In the genomic region with DNA sequence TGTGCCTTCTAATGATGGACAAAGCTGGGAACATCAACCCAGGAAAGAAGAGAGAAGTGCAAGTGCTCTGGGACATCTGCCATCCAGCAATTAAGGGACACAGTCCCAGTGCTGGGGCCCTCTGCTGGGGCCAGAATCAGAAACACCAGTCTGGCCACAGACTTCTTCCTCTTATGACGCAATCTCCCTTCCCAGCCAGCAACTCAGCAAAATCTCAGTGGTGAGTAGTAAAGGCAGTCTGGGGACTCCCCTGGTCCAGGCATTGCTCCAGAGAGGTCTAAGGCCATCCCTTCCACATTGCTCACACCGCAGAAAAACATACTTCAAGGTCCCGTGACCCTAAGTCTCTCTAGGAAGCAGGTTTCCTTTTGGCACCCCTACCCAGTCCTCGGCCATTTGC, we compare ENCODE assay signal across 8 mouse cellular contexts. TPM values are rescaled to one million over a fixed set of nuclear protein-coding genes. Genes with fewer than 3 reads are reported as not detected.
DNase-seq lines count a peak whose midpoint lies in the region; ATAC-seq lines count a peak whose summit lies in the region.

No protein-coding gene starts in this region.

- no peak overlapping the region for H3K27ac ChIP-seq in forebrain, embryonic 16.5 days (ENCODE audit: low read length)
- no peak overlapping the region for H3K27ac ChIP-seq in hindbrain, embryonic 16.5 days (ENCODE audit: low read depth, low read length)
- 0 out of 2 replicates have a peak overlapping the region, but pooled peaks have one; percentile 33 for H3K27ac ChIP-seq in liver, embryonic 12.5 days

- no peaks in the 10 kb centered on the region for H3K27me3 ChIP-seq in forebrain, embryonic 16.5 days (replicated peaks; ENCODE audit: control insufficient read depth, insufficient read depth, low read length)
- no peaks in the 10 kb centered on the region for H3K27me3 ChIP-seq in hindbrain, embryonic 16.5 days (replicated peaks; ENCODE audit: control insufficient read depth, insufficient read depth, low read length)
- H3K27me3 ChIP-seq in liver, embryonic 12.5 days (replicated peaks), result no peaks in the 10 kb centered on the region

- H3K9ac ChIP-seq in forebrain, embryonic 16.5 days (replicated peaks; ENCODE audit: low read depth, low read length), result no peak overlapping the region
- H3K9ac ChIP-seq in hindbrain, embryonic 16.5 days (ENCODE audit: low read depth, low read length), result no peak overlapping the region
- peak overlapping the region; percentile 66 for H3K9ac ChIP-seq in liver, embryonic 12.5 days

- ATAC-seq in CD4-positive, CD25-positive, alpha-beta regulatory T cell, adult 4 months, result no peak
- ATAC-seq in forebrain, embryonic 16.5 days, result no peak
- no peak for ATAC-seq in hindbrain, embryonic 16.5 days
- ATAC-seq in liver, embryonic 12.5 days, result peak; percentile 40
- ATAC-seq in monocyte, adult 5-6 weeks (replicated peaks; ENCODE audit: insufficient number of reproducible peaks, low FRiP score, low TSS enrichment, poor library complexity, severe bottlenecking), result peak; percentile 88

- H3K9me3 ChIP-seq in forebrain, embryonic 16.5 days (ENCODE audit: control insufficient read depth, low read length), result no peaks in the 10 kb centered on the region
- no peaks in the 10 kb centered on the region for H3K9me3 ChIP-seq in hindbrain, embryonic 16.5 days (ENCODE audit: control insufficient read depth, low read length)
- H3K9me3 ChIP-seq in liver, embryonic 12.5 days (replicated peaks), result no peaks in the 10 kb centered on the region

- WGBS in forebrain, embryonic 16.5 days, result 72% methylated on average over 4 of the region's 4 CpGs
- WGBS in hindbrain, embryonic 16.5 days, result 74% methylated on average over 4 of the region's 4 CpGs
- 34% methylated on average over 4 of the region's 4 CpGs for WGBS in liver, embryonic 12.5 days (ENCODE audit: insufficient replicate concordance)

- DNase-seq in CD4-positive, CD25-positive, alpha-beta regulatory T cell, adult 2 months (ENCODE audit: low read depth, low spot score), result peak; percentile 7
- peak; percentile 70 for DNase-seq in Muller cell, postnatal 12 days (ENCODE audit: inconsistent ontology term)
- DNase-seq in embryo, embryonic 11 days, result no peak

- H3K4me1 ChIP-seq in forebrain, embryonic 16.5 days (replicated peaks; ENCODE audit: control insufficient read depth, insufficient read depth, low read length), result peaks cover 10% of the 10 kb centered on the region
- peaks cover 10% of the 10 kb centered on the region for H3K4me1 ChIP-seq in hindbrain, embryonic 16.5 days (ENCODE audit: control insufficient read depth, insufficient read depth, low read depth, low read length)
- H3K4me1 ChIP-seq in liver, embryonic 12.5 days, result peaks cover 29% of the 10 kb centered on the region

- H3K36me3 ChIP-seq in forebrain, embryonic 16.5 days (ENCODE audit: control insufficient read depth, insufficient read depth), result peaks cover 2% of the 10 kb centered on the region; the same call in 1 of the 2 replicates
- H3K36me3 ChIP-seq in hindbrain, embryonic 16.5 days (ENCODE audit: control insufficient read depth, insufficient read depth, low read length), result no peaks in the 10 kb centered on the region
- 0 out of 2 replicates have a peak, but pooled peaks cover 4% of the 10 kb centered on the region for H3K36me3 ChIP-seq in liver, embryonic 12.5 days

- H3K4me3 ChIP-seq in forebrain, embryonic 16.5 days (replicated peaks; ENCODE audit: low read length), result peak overlapping the region; percentile 76
- H3K4me3 ChIP-seq in hindbrain, embryonic 16.5 days (ENCODE audit: low read length), result peak overlapping the region; percentile 68
- H3K4me3 ChIP-seq in liver, embryonic 12.5 days, result peak overlapping the region; percentile 65

- peak overlapping the region; percentile 86 for H3K4me2 ChIP-seq in forebrain, embryonic 16.5 days (ENCODE audit: low read length)
- H3K4me2 ChIP-seq in hindbrain, embryonic 16.5 days (ENCODE audit: low read length), result peak overlapping the region; percentile 74
- peak overlapping the region; percentile 77 for H3K4me2 ChIP-seq in liver, embryonic 12.5 days

RNA-seq across cellular contexts. Expression of a gene that starts 1.0 kb away (rescaled TPM):
- 10 to 100 TPM in 1 of 2 experiments, 1 to 10 TPM in 1; 5.6 to 10.6 TPM for polyA plus RNA-seq in CD4-positive, CD25-positive, alpha-beta regulatory T cell, adult 4 months (2017; shearing (Covaris generic))
- polyA plus RNA-seq in forebrain, embryonic 16.5 days (2015; fragmentation: Nextera tagmentation; extraction: Ambion mirVana), result 29.9 and 31.1 TPM in 2 replicates
- 26.2 and 28.9 TPM in 2 replicates for polyA plus RNA-seq in hindbrain, embryonic 16.5 days (2015; fragmentation: Nextera tagmentation; extraction: Ambion mirVana)
- 9.7 and 10.3 TPM in 2 replicates for polyA plus RNA-seq in liver, embryonic 12.5 days (2016; fragmentation: Nextera tagmentation; extraction: Ambion mirVana)
- total RNA-seq in monocyte, adult 5-6 weeks (2017), result 5.0 to 16.9 TPM (median 5.9 TPM) in 3 replicates

RNA-seq across cellular contexts. Expression of a gene that starts 27.1 kb away (rescaled TPM):
- polyA plus RNA-seq in CD4-positive, CD25-positive, alpha-beta regulatory T cell, adult 4 months (2017; shearing (Covaris generic)), result 100 to 1,000 TPM; 255 to 282 TPM
- polyA plus RNA-seq in forebrain, embryonic 16.5 days (2015; fragmentation: Nextera tagmentation; extraction: Ambion mirVana), result 219 and 261 TPM in 2 replicates
- polyA plus RNA-seq in hindbrain, embryonic 16.5 days (2015; fragmentation: Nextera tagmentation; extraction: Ambion mirVana), result 228 and 256 TPM in 2 replicates
- polyA plus RNA-seq in liver, embryonic 12.5 days (2016; fragmentation: Nextera tagmentation; extraction: Ambion mirVana), result 348 and 354 TPM in 2 replicates
- 118 to 151 TPM (median 147 TPM) in 3 replicates for total RNA-seq in monocyte, adult 5-6 weeks (2017)

RNA-seq across cellular contexts. Expression of a gene that starts 36.1 kb away (rescaled TPM):
- polyA plus RNA-seq in CD4-positive, CD25-positive, alpha-beta regulatory T cell, adult 4 months (2017; shearing (Covaris generic)), result 100 to 1,000 TPM in 1 of 2 experiments, 10 to 100 TPM in 1; 59.7 to 151 TPM
- 170 and 175 TPM in 2 replicates for polyA plus RNA-seq in forebrain, embryonic 16.5 days (2015; fragmentation: Nextera tagmentation; extraction: Ambion mirVana)
- 243 and 252 TPM in 2 replicates for polyA plus RNA-seq in hindbrain, embryonic 16.5 days (2015; fragmentation: Nextera tagmentation; extraction: Ambion mirVana)
- polyA plus RNA-seq in liver, embryonic 12.5 days (2016; fragmentation: Nextera tagmentation; extraction: Ambion mirVana), result 203 and 223 TPM in 2 replicates
- total RNA-seq in monocyte, adult 5-6 weeks (2017), result 31.7 to 47.7 TPM (median 45.7 TPM) in 3 replicates

RNA-seq across cellular contexts. Expression of a gene that starts 45.0 kb away (rescaled TPM):
- 10 to 100 TPM; 86.9 to 92.0 TPM for polyA plus RNA-seq in CD4-positive, CD25-positive, alpha-beta regulatory T cell, adult 4 months (2017; shearing (Covaris generic))
- 58.5 and 58.7 TPM in 2 replicates for polyA plus RNA-seq in forebrain, embryonic 16.5 days (2015; fragmentation: Nextera tagmentation; extraction: Ambion mirVana)
- polyA plus RNA-seq in hindbrain, embryonic 16.5 days (2015; fragmentation: Nextera tagmentation; extraction: Ambion mirVana), result 31.3 and 42.3 TPM in 2 replicates
- polyA plus RNA-seq in liver, embryonic 12.5 days (2016; fragmentation: Nextera tagmentation; extraction: Ambion mirVana), result 47.7 and 53.7 TPM in 2 replicates
- total RNA-seq in monocyte, adult 5-6 weeks (2017), result 101 to 184 TPM (median 103 TPM) in 3 replicates

Comparison
In these comparisons a context has a peak if more than half of its experiments do, and no peak if none do; other contexts are left out.
1. ATAC-seq: peak in liver, embryonic 12.5 days (single experiment) and monocyte, adult 5-6 weeks (single experiment); none in CD4-positive, CD25-positive, alpha-beta regulatory T cell, adult 4 months (single experiment), forebrain, embryonic 16.5 days (single experiment) and hindbrain, embryonic 16.5 days (single experiment).
2. Peak in every context shown above with its lines, with median percentiles within 50 percentile points of each other: H3K4me2 ChIP-seq and H3K4me3 ChIP-seq.